Mouse (Mus musculus) left cerebral cortex, adult 8-10 months (tissue): Measurements from ENCODE around the gene Pde2a. TPM values are rescaled to one million over a fixed set of nuclear protein-coding genes. Genes with fewer than 3 reads are reported as not detected.

Experiments
- DNase-seq, 2 experiments: peaks; one replicate each; pipeline ENCODE4 v3.0.0; 2022; ENCODE audit warnings: low spot score in 2 of 2
- total RNA-seq, 4 experiments: library from RNA; stranded (reverse); gene quantifications; 2 replicates each; pipeline ENCODE4 v1.2.4; 2022

Pde2a gene
- total RNA-seq, 4 experiments from 2014 or later: 370 to 394 (median 377) TPM

GRCm38 (mm10) chr7:101401510-101401909 lies 20.0 kb upstream of the Pde2a start:
- DNase-seq: no peak

- DNase-seq: no peak
These were observed 17.7 kb upstream of the Pde2a start for GRCm38 (mm10) chr7:101403831-101404230.

GRCm38 (mm10) chr7:101410267-101410936 lies 11.1 kb upstream of the Pde2a start, which contains the start of gene Gm45837:
Gene Gm45837 (plus strand): TSS chr7:101410886.
- no peak for DNase-seq

DNA sequence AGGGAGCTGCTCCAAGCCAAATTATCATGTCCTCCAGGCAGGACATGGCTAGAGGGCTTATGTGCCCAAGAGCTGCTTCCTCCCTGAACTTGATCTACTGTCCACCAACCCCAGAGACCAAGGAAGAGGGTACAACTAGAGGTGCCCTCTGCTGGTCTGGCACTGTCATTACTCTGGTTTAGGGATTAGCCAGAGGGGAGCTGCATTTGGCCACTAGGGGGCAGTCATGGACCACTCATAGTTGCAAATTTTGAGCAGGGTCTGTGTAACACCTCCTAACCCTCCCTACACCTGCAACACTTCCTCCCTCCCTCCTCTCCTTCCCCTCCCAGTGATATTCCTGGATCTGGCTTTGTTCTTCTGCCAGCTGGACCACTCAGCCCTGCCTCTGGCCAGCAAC lies 8.7 kb upstream of the Pde2a start:
- peak; percentile 73 to 75 for DNase-seq

DNA sequence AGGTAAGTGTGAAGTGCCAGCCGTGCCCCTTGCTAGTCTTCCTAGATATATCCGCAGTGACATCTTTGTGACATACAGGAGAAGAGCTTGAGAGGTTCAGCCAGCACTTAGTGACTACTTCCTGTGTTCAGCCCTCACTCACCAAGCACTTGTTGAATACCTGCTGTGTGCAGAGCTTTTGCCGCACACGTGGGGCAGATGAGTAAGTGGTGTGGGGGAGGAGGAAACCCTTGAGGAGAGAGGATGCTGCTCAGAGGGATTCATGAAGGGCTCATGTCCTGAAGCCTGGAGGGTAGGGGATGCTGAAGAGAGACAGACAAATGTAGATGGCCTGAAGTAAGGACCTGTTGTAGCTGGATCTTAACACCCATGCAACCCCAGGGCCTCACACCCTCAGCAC lies 7.3 kb upstream of the Pde2a start:
- no peak for DNase-seq

GRCm38 (mm10) chr7:101414661-101415511 lies 6.6 kb upstream of the Pde2a start:
- peak in 1 of 2 experiments; percentile 49 for DNase-seq

DNA sequence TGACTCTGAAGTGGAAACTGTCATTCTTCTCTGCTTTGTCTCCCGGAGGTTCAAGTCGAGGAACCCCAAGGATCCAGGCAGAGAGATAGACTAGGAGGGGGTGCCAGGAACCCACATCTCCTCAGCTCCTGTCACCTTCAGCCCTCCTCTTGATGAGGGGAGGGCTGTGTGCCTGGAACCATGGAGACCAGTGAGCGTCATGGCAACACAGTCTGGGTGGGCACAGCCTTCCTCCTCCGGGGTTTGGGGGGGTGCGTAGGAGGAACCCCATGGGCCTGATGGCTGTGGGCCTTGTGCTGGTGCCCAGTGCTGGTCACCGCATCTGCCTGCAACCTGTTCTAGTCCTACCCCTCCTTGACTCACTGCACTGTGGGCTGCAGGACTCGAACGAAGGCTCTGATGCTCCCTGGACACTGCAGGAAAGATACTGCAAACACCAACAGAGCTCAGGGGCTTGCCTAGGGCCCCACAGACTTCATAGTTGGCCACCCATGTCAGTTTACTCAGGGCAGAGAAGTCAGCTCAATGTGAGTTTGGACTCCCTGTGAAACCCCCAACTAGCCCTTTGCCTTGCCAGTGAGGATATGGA lies 5.9 kb upstream of the Pde2a start:
- peak in 1 of 2 experiments; percentile 65 for DNase-seq

- DNase-seq: peak in 1 of 2 experiments; percentile 59
These were observed 5.1 kb upstream of the Pde2a start for GRCm38 (mm10) chr7:101416391-101416790.

DNA sequence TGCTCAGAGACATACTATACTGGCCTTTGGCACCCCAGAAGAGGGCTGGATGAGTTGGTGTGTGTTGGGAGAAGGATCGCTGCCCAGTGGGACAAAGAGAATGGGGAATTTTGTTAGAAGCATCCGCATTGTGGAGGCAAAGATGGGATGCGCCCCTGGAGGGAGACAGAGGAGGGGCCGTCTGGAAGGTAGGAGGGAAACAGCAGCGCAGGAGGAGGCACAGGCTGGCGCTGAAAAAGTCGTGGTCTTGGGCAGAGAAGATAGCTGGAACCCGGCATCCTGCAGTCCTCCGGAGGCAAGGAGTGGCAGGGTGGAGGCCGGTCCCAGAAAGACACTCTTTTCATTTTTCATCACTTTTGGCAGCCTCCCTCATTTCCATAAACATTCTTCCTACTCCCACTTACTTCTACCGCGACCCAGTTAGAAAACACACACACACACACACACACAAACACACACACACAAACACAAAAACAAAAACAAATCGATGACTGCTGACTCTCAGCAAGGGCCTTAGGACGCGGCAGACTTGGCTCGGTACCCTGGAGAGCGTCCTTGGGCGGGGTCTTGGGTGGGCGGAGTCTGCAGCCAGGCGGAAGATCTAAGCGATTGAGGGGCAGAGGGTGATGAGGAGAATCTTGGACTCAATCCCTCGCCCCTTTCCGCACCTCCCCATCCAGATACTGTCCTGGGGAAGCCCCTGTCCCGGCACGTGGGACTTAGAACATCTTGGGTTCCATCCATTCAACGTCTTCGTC lies 2.3 kb upstream of the Pde2a start:
- DNase-seq: peak in 1 of 2 experiments; percentile 46

GRCm38 (mm10) chr7:101422069-101422468 lies 578 bp downstream of the Pde2a start:
- DNase-seq: no peak

- no peak for DNase-seq
These were observed 1.2 kb downstream of the Pde2a start for GRCm38 (mm10) chr7:101422646-101423045.

DNA sequence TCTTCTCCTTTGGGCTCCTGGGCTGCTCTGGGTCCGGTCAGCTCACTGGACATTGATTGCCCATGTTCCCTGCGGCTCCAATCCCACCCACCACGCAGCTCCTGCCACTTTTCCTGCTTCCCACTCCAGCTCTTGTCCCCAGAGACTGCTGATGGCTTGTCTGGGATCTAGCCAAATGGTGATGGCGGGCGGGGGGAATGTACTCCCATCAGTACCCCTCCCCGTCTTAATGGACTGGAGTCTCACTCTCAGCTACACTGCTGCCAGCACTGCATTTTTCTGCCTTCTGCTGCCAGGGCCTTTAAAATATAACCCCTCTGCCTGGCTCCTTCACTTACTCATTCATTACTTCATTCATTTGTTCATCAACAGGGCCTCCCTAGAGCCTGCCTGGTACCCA lies 2.5 kb downstream of the Pde2a start:
- no peak for DNase-seq

DNA sequence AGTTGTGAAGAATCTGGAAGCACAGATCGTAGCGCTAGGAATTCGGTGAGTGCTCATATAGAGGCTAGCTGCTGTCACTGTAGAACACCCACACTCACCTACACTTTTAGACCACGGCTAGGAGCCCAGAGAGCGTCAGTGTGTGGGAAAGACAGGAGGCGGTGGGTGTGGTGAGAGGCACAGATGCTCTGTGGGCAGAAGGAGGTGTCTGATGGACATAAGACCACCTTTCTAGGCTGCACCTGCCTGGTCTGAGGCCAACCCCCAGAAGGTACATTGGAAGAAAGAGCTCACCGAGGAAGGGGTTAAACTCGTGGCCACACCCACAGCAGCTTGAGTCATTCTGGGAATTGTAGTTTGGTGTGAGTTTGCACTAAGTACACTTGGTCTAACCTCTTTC lies 5.2 kb downstream of the Pde2a start:
- peak in 1 of 2 experiments; percentile 77 for DNase-seq

- DNase-seq: no peak
These were observed 6.2 kb downstream of the Pde2a start for GRCm38 (mm10) chr7:101427736-101428135.

- DNase-seq: no peak
These were observed 13.5 kb downstream of the Pde2a start for GRCm38 (mm10) chr7:101435038-101435437.

DNA sequence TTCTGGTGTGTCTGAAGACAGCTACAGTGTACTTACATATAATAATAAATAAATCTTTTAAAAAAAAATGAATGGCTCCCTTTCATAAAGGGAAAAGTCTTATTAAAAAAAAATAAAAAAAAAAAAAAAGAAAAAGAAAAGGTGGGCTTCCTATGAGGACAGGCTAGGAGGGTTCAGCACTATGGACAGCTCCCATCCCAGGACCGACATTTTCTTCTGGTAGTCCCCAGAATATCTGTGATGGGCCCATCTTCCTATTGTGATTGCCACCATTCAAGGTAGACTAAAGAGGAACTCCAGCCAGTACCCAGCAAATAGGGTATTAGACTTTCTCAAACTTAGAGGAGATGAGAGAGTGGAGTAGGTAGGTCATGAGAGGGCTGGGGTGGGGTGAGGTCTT lies 16.4 kb downstream of the Pde2a start:
- DNase-seq: no peak

- DNase-seq: no peak
These were observed 21.6 kb downstream of the Pde2a start for GRCm38 (mm10) chr7:101443093-101443492.

DNA sequence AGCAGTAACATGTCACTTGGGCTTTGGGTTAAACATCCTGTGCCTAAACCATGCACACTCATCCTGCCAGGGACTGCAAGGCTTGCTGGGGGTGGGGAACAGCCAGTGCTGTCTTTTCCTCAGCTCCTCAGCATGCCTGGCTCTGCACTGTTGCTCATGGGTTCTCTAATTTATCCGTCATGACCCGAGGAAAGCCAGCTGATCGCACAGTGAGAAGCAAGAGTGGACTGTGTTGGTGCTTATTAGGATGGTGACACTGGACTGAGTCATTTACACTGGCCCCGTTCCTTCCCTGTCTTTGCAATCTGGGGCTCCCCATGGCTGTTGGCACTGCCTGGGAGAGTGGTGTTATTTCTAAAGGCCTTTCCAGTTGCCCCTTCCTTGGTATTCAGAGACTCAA lies 22.7 kb downstream of the Pde2a start:
- no peak for DNase-seq

GRCm38 (mm10) chr7:101449855-101450254 lies 28.4 kb downstream of the Pde2a start:
- DNase-seq: no peak

- peak; percentile 73 to 96 for DNase-seq
These were observed 29.2 kb downstream of the Pde2a start for GRCm38 (mm10) chr7:101450422-101451401.
